Mouse (Mus musculus) myocyte (in vitro differentiated cells): ENCODE results near the gene Gm10058. TPM values are rescaled to one million over a fixed set of nuclear protein-coding genes. Genes with fewer than 3 reads are reported as not detected.
"Not testable (repeated sequence)": the region's sequence is repeated elsewhere in the genome, so short reads cannot be mapped to it uniquely, and the experiment has no call there.

Source experiments
- H3K27me3 ChIP-seq: one replicate; pipeline ENCODE4 v1.6.1; 2011; ENCODE audit not compliant: control insufficient read depth, insufficient read depth, insufficient read length
- H3K36me3 ChIP-seq: one replicate; pipeline ENCODE4 v1.6.1; 2011; ENCODE audit not compliant: control insufficient read depth, insufficient read depth
- H3K4me2 ChIP-seq: one replicate; pipeline ENCODE4 v1.6.1; 2011; ENCODE audit warnings: low read depth, control low read depth
- H3K4me3 ChIP-seq: one replicate; pipeline ENCODE4 v1.5.1; 2011; ENCODE audit warnings: mild to moderate bottlenecking, control low read depth, moderate library complexity
- H3K79me2 ChIP-seq: one replicate; pipeline ENCODE4 v1.6.1; 2011; ENCODE audit not compliant: control insufficient read depth, insufficient read depth
- H3ac ChIP-seq: one replicate; pipeline ENCODE4 v1.6.1; 2011; ENCODE audit not compliant: control insufficient read depth, insufficient read length
- polyA plus RNA-seq: library from polyadenylated mRNA; unstranded; fragments of >200 nt; fragmentation: generic; extraction: Trizol; gene quantifications from one replicate; pipeline ENCODE4 v1.2.1, GENCODE M21; 2012; ENCODE audit warnings: missing spikeins

Gene Gm10058
- polyA plus RNA-seq, result not detected

DNA sequence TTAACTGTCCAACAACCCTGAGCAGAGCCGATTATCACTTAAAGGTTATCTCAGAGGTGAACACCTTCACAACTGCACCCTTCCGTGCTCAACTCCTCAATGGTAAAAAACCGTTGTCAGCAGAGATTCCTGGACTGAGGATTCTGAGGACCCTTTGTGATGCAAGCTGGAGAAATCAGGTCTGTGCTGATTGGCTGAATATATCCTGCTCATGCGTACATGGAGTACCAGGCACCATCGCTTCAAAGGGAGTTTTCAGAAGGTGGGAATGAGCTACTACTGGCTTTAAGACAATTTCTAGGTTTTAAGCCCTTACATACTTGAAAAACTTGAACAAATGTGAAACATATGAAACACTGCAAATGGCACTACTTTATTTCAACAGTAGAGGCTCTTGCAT, at the start of gene Gm10058:
Gene Gm10058 (minus strand): TSS at position 101 of the 400 bp plus-strand sequence.
- not testable (repeated sequence) for H3K79me2 ChIP-seq, H3K36me3 ChIP-seq, H3K4me2 ChIP-seq, H3ac ChIP-seq, H3K27me3 ChIP-seq, H3K4me3 ChIP-seq
